Mouse (Mus musculus) forebrain, embryonic 14.5 days (tissue): ENCODE results near the gene Slc52a3. TPM values are rescaled to one million over a fixed set of nuclear protein-coding genes. Genes with fewer than 3 reads are reported as not detected.

Experiments
- ATAC-seq: fragments of 200-750 bp; cut with Nextera tagmentation; 2 replicates; pipeline ENCODE4 v1.8.0; 2017; ENCODE audit warnings: mild to moderate bottlenecking, moderate library complexity
- DNase-seq: peaks from one replicate; pipeline ENCODE4 v3.0.0-alpha.2; 2015; ENCODE audit warnings: low spot score
- H3K27ac ChIP-seq: fragments of 300-500 bp; sonication (generic); 2 replicates; pipeline ENCODE4 v1.5.1; 2014; ENCODE audit warnings: low read depth, mild to moderate bottlenecking, control low read depth, low read length, moderate library complexity
- H3K27me3 ChIP-seq: fragments of 300-500 bp; sonication (generic); replicated peaks from 2 replicates; pipeline ENCODE4 v1.6.1; 2014; ENCODE audit warnings: low read length, control low read depth, mixed read lengths; ENCODE audit not compliant: control insufficient read depth, insufficient read depth
- H3K36me3 ChIP-seq: fragments of 300-500 bp; sonication (generic); 2 replicates; pipeline ENCODE4 v1.6.1; 2014; ENCODE audit warnings: low read length, control low read depth; ENCODE audit not compliant: control insufficient read depth, insufficient read depth
- H3K4me1 ChIP-seq: fragments of 300-500 bp; sonication (generic); 2 replicates; pipeline ENCODE4 v1.6.1; 2014; ENCODE audit warnings: antibody characterized with exemption, low read length, control low read depth; ENCODE audit not compliant: control insufficient read depth, insufficient read depth
- H3K4me2 ChIP-seq: fragments of 300-500 bp; sonication (generic); 2 replicates; pipeline ENCODE4 v1.6.1; 2014; ENCODE audit warnings: mild to moderate bottlenecking, control low read depth, low read length
- H3K4me3 ChIP-seq: fragments of 300-500 bp; sonication (generic); 2 replicates; pipeline ENCODE4 v1.5.1; 2014; ENCODE audit warnings: low read depth, low read length, control low read depth
- H3K9ac ChIP-seq: fragments of 300-500 bp; sonication (generic); 2 replicates; pipeline ENCODE4 v1.6.1; 2014; ENCODE audit warnings: mild to moderate bottlenecking, low read length, control low read depth, moderate library complexity
- H3K9me3 ChIP-seq: fragments of 300-500 bp; sonication (generic); replicated peaks from 2 replicates; pipeline ENCODE4 v1.6.1; 2016; ENCODE audit warnings: low read length, control low read depth, mixed read lengths; ENCODE audit not compliant: control insufficient read depth
- WGBS: fragments of 180-500 bp; shearing (Covaris S2); extraction: QIAGEN DNeasy Blood & Tissue Kit; methylation state at CpG from one replicate; pipeline ENCODE4 v1.1.7; 2014; 5-methylcytosine and 5-hydroxymethylcytosine counted together
- polyA plus RNA-seq: library from polyadenylated mRNA; unstranded; fragments of >200 nt; fragmentation: Nextera tagmentation; extraction: Ambion mirVana; gene quantifications from 2 replicates; pipeline ENCODE4 v1.2.1, GENCODE M21; 2014

Gene Slc52a3
- polyA plus RNA-seq, 1 experiment from 2014 or later, result 0.72 TPM

DNA sequence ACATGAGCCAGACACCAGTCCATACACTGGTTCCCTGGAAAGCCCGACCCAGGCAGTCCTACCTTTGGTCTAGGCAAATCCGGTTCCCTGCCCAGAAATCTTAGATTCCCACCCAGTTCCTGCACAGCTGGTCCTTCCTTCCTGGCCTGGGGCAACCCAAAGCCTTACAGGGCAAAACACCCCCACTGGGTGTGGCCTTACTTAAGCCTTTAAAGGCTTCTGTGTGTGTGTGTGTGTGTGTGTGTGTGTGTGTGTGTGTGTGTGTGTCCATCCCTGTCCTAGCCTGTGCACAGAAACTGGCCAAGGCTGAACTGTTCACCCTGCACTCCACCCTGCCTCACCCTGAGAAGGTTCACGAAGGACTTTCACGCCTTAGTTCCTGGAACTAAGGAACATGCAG lies 15.9 kb downstream of the Slc52a3 start:
- Histone ChIP-seq H3K4me2 (no peak overlapping the region), H3K27ac (no peak overlapping the region), H3K27me3 (no peaks in the 10 kb centered on the region), H3K9me3 (no peaks in the 10 kb centered on the region), H3K36me3 (no peaks in the 10 kb centered on the region), H3K4me3 (no peak overlapping the region), H3K4me1 (no peaks in the 10 kb centered on the region), H3K9ac (no peak overlapping the region)
- DNase-seq (no peak), ATAC-seq (no peak)
- WGBS, result 80% methylated on average over 4 of the region's 4 CpGs

DNA sequence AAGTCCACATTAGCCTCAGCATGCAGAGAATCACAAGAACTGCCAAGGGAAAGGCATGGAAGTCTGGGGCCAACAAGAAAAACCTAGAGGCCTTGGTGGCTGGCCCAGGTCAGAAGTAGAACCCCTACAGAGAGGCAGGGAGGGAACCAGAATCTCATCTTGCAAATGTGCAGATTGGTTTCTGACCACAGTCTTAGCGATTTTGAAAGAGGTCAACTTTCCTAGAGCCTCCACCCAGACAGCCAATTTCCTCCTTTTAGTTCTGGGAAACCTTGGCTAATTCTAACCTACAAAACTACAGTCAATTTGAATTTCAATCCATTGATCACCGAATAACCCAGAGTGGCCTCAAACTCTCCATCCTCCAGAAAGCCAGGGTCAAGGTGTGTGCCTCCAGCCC lies 16.4 kb downstream of the Slc52a3 start:
- DNase-seq (no peak), ATAC-seq (no peak)
- 78% methylated on average over 2 of the region's 2 CpGs for WGBS
- Histone ChIP-seq H3K4me2 (no peak overlapping the region), H3K27me3 (no peaks in the 10 kb centered on the region), H3K27ac (no peak overlapping the region), H3K36me3 (no peaks in the 10 kb centered on the region), H3K4me3 (no peak overlapping the region), H3K4me1 (no peaks in the 10 kb centered on the region), H3K9ac (no peak overlapping the region), H3K9me3 (no peaks in the 10 kb centered on the region)

DNA sequence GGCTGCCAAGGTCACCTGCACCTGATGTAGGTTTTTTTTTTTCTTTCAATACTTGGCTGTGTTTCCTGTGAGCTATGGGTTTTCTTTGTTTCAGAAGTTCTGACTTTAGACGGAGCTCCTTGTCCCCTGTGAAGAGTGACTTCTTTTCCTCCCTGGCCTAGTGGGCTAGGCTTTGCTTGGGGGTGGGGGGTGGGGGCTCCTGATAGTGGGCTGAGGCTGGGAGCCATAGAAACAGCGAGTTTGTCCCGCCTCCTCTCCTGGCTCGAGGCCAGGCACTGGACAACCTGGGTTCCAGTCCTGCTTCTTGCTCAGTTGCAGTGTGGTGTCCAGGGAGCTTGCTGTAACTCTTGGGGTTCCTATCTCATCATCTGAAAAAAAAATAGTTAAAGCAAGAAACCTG lies 19.7 kb downstream of the Slc52a3 start:
- 32% methylated on average over 4 of the region's 4 CpGs for WGBS

DNA sequence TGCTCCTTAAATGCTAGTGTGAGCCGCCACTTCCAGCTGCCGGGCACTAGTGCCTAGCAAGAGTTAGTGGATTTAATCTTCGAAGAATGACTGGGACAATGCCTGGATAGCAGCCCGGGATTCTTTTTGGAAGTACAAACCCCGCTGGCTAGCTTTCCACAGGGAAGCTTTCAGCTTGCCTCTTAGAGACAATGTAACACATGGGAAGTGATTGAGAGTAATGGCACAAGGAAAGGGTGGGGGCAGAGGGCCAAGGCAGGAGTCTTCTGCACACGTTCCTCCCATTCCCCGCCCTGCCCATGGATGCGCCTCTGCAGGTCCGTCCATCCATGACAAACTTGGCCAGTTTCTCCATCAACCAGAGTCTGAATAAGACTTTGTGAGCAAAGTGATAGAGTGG lies 20.4 kb downstream of the Slc52a3 start:
- DNase-seq (no peak), ATAC-seq (no peak)
- Histone ChIP-seq H3K27me3 (no peaks in the 10 kb centered on the region), H3K36me3 (no peaks in the 10 kb centered on the region), H3K27ac (no peak overlapping the region), H3K4me3 (no peak overlapping the region), H3K9ac (no peak overlapping the region), H3K4me2 (no peak overlapping the region), H3K9me3 (no peaks in the 10 kb centered on the region), H3K4me1 (no peaks in the 10 kb centered on the region)
- WGBS, result 49% methylated on average over 9 of the region's 9 CpGs

More for the DNA sequence above, 19.7 kb downstream of the Slc52a3 start:
- H3K36me3 ChIP-seq, result no peaks in the 10 kb centered on the region
- DNase-seq (no peak), ATAC-seq (no peak)
- H3K4me1 ChIP-seq, result no peaks in the 10 kb centered on the region
- no peaks in the 10 kb centered on the region for H3K27me3 ChIP-seq
- no peak overlapping the region for H3K4me3 ChIP-seq
- H3K9me3 ChIP-seq, result no peaks in the 10 kb centered on the region
- no peak overlapping the region for H3K27ac ChIP-seq
- no peak overlapping the region for H3K9ac ChIP-seq
- H3K4me2 ChIP-seq, result no peak overlapping the region

DNA sequence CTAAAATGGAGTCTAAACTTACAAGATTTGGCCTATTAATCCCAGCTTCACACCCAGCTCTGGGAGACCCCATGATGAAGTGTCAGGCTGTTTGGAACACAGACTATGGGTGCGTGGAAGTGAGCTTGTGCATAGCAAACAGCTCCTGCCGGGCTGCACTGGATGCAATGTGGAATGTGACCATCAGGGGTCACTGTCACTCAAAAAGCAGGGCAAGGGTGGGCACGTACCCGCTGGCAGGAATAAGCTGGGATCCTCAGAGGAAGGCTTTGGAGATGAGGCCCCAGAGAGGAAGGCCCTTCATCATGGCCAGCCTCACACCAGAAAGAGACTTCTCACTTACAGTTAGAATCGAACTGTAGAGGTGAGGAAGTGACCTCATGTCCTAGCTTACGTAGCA lies 23.9 kb downstream of the Slc52a3 start:
- no peak overlapping the region for H3K4me2 ChIP-seq
- H3K36me3 ChIP-seq, result no peaks in the 10 kb centered on the region
- ATAC-seq (peak; percentile 69), DNase-seq (peak; percentile 72)
- H3K27me3 ChIP-seq, result no peaks in the 10 kb centered on the region
- 31% methylated on average over 6 of the region's 6 CpGs for WGBS
- no peaks in the 10 kb centered on the region for H3K4me1 ChIP-seq
- H3K9me3 ChIP-seq, result no peaks in the 10 kb centered on the region
- H3K9ac ChIP-seq, result no peak overlapping the region
- no peak overlapping the region for H3K4me3 ChIP-seq
- no peak overlapping the region for H3K27ac ChIP-seq

DNA sequence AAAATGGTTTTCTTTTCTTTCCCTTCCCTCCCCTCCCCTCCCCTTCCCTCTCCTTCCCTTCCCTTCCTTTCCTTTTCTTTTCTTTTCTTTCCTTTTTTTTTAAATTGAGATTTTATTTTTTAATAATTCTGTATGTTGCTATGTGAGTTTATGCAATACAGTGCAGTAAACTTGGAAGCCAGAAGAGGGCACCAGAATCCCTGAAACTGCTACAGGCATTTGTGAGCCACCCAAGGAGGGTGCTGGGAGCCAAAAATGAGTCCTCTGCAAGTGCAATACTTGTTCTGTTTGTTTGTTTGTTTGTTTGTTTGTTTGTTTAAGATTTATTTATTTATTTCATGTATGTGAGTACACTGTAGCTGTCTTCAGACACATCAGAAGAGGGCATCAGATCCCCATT lies 25.7 kb downstream of the Slc52a3 start:
- Histone ChIP-seq H3K4me2 (no peak overlapping the region), H3K9me3 (no peaks in the 10 kb centered on the region), H3K9ac (no peak overlapping the region), H3K27ac (no peak overlapping the region), H3K27me3 (no peaks in the 10 kb centered on the region), H3K4me3 (no peak overlapping the region), H3K36me3 (no peaks in the 10 kb centered on the region), H3K4me1 (no peaks in the 10 kb centered on the region)
- DNase-seq (no peak), ATAC-seq (no peak)

DNA sequence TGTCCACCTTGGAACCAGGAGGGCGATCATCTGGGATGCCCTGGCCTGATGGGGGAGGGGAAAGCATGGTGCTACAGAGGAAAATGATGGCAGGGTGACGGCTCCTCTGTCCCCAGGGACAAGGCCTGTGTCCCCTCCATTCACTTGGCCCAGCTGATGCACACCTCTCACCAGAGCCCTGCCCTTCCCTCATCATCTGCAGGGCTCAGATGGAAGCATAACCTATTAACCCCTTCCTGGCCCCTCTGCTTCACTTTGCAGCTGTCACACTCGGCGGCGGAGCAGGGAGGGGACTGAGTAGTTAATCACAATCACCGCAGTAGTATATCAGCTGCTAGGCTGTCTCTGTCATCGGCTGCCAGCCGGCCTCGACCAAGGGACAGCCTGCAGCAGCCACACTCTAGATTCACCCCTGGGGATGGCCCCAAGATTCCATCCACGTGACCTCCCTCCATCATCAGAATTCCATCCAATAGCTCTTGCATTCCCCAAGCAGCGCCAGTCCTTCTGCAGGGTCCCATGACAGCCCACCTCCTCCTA lies 28.6 kb downstream of the Slc52a3 start:
- no peak for ATAC-seq

DNA sequence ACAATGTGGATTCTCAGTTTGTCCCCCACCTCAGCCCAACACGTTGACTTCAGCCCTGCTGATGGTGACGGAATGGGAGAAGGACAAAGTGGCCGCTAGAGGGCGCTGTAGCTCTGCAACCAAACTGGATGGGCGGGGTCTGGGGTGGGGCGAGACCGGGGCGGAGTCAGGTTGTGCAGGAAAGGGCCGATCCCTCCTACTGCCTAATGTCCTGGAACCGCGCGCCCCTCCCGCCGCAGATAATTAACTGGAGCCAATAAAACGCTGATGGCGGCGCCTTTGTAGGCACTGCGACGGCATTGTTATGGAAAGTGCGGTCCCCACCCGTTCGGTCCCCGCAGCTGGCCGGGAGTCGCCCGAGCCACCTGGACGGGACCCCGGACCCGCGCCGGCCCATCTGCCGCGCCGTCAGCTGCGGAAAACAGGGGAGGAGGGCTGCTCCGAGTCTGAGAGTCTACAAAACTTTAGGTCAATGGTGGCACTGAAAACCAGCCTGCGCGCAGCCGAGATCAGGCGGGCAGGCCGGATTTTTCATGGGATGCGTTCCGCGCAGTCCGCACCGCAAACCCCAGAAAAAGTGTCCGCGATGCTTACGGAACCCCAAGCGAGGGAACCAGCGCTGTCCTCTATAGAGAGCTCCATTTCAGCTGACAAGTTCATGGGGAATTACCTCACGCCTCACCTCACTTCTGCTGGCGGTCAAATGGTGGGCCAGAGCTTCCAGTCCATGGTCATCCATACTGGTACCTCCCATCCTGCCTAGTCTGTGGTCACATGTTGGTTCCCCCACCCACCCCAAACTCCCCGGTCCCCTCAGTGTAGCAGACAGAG lies 33.2 kb downstream of the Slc52a3 start:
- peak overlapping the region; percentile 70; the same call in 1 of the 2 replicates for H3K27ac ChIP-seq
- peak; percentile 97 for DNase-seq

More for the DNA sequence above, 28.6 kb downstream of the Slc52a3 start:
- 0 out of 2 replicates have a peak overlapping the region, but pooled peaks have one; percentile 13 for H3K9ac ChIP-seq
- no peaks in the 10 kb centered on the region for H3K9me3 ChIP-seq
- DNase-seq, result no peak
- H3K27me3 ChIP-seq, result no peaks in the 10 kb centered on the region
- no peak overlapping the region for H3K4me3 ChIP-seq
- H3K27ac ChIP-seq, result no peak overlapping the region
- H3K36me3 ChIP-seq, result no peaks in the 10 kb centered on the region
- 62% methylated on average over 11 of the region's 11 CpGs for WGBS
- H3K4me1 ChIP-seq, result peaks cover 3% of the 10 kb centered on the region; the same call in 1 of the 2 replicates
- no peak overlapping the region for H3K4me2 ChIP-seq

DNA sequence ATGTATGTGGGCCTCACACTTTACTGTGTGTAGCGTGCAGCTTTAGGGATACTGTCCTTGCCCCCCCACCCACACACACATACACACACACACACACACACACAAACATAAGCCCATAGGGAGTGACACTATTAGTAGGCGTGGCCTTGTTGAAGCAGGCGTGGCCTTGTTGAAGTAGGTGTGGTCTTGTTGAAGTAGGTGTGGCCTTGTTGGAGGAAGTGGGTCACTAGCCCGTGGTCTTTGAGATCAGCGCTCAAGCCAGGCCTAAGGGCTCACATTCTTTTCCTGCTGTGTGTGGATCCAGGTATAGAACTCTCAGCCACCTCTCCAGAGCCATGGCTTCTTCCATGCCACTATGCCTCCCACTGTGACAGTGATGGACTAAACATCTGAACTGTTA lies 34.7 kb downstream of the Slc52a3 start:
- H3K4me2 ChIP-seq, result no peak overlapping the region
- no peaks in the 10 kb centered on the region for H3K27me3 ChIP-seq
- H3K4me1 ChIP-seq, result peaks cover 4% of the 10 kb centered on the region; the same call in 1 of the 2 replicates
- DNase-seq (no peak), ATAC-seq (no peak)
- WGBS, result 91% methylated on average over 5 of the region's 5 CpGs
- H3K9ac ChIP-seq, result no peak overlapping the region
- H3K9me3 ChIP-seq, result peaks cover 4% of the 10 kb centered on the region; the same call in 1 of the 2 replicates
- no peaks in the 10 kb centered on the region for H3K36me3 ChIP-seq
- H3K4me3 ChIP-seq, result no peak overlapping the region
- H3K27ac ChIP-seq, result no peak overlapping the region

More for the DNA sequence above, 33.2 kb downstream of the Slc52a3 start:
- under 1% methylated on average over 54 of the region's 54 CpGs for WGBS
- Histone ChIP-seq H3K27me3 (no peaks in the 10 kb centered on the region), H3K36me3 (no peaks in the 10 kb centered on the region), H3K4me3 (peak overlapping the region; percentile 47), H3K4me1 (peaks cover 4% of the 10 kb centered on the region; the same call in 1 of the 2 replicates), H3K9me3 (no peaks in the 10 kb centered on the region), H3K4me2 (peak overlapping the region; percentile 76), H3K9ac (peak overlapping the region; percentile 65)
- peak; percentile 97 for ATAC-seq
